Mouse (Mus musculus) thymus, adult 2 months (tissue): ENCODE measurements around the gene Mrpl28.

Experiments used
- CTCF ChIP-seq: fragments of 200-500 bp; IDR thresholded peaks from 2 replicates; pipeline ENCODE4 v1.5.1; 2012; ENCODE audit warnings: mild to moderate bottlenecking, control low read depth, low read length, moderate library complexity, borderline replicate concordance; ENCODE audit not compliant: control insufficient read depth, poor library complexity, insufficient read depth; ENCODE audit errors: extremely low read depth
- POLR2A ChIP-seq: fragments of 200-500 bp; IDR thresholded peaks from 2 replicates; pipeline ENCODE4 v1.6.1; 2012; ENCODE audit warnings: mild to moderate bottlenecking, low read length, control low read depth, moderate library complexity; ENCODE audit not compliant: control insufficient read depth, poor library complexity, insufficient read depth; ENCODE audit errors: extremely low read depth

DNA sequence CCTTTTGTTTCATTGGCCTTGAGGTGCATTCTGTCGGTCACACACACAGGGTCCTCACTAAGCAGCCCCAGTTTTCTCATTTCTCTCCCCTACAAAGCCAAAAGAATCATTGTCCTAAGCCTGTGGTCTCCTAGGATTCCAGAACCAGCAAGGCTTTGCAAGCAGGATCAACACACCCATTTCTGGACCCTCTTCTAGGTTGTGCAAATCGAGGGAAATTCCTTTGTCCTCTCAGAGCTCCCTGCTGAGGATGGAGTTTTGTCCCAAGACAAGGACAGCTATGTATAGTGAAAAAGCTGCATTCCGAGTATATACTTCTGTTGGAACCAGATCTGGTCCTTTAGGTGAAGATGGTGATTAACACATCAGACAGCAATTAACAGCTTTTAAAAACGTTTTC lies 13.1 kb upstream of the Mrpl28 start:
- TF ChIP-seq CTCF (no peak), POLR2A (no peak)
